Mouse (Mus musculus): ENCODE data around the gene Cradd. TPM values are rescaled to one million over a fixed set of nuclear protein-coding genes. Genes with fewer than 3 reads are reported as not detected.

The Cradd gene
- polyA plus RNA-seq, 1 experiment from 2014 or later: 15.4 TPM

- Histone ChIP-seq H3K9me3 (ENCODE audit: low read length) (no peaks in the 10 kb centered on the region), H3K27ac (ENCODE audit: low read length) (peak overlapping the region; percentile 77), H3K36me3 (ENCODE audit: insufficient read depth, low read length) (no peaks in the 10 kb centered on the region), H3K4me3 (ENCODE audit: low read depth, low read length) (no peak overlapping the region), H3K27me3 (replicated peaks; ENCODE audit: insufficient read depth, low read length) (no peaks in the 10 kb centered on the region), H3K4me1 (ENCODE audit: insufficient read depth, low read depth, low read length) (peaks cover 23% of the 10 kb centered on the region), H3K4me2 (replicated peaks; ENCODE audit: low read depth, low read length) (no peak overlapping the region), H3K9ac (replicated peaks; ENCODE audit: low read depth) (no peak overlapping the region)
- no peak for TF ChIP-seq CTCF (IDR thresholded peaks at IDR 0.05)
- no peak for TF ChIP-seq EP300 (IDR thresholded peaks at IDR 0.05)
- DNase-seq (ENCODE audit: low spot score) (peak; percentile 42), ATAC-seq (no peak)
- 40% methylated on average over 2 of the region's 2 CpGs for whole genome bisulfite sequencing
Observed at GRCm38 (mm10) chr10:95143446-95144114, 180.4 kb downstream of the Cradd start.

- WGBS: 9% methylated on average over 11 of the region's 11 CpGs
- Histone ChIP-seq H3K4me3 (ENCODE audit: low read depth, low read length) (no peak overlapping the region), H3K9me3 (ENCODE audit: low read length) (no peaks in the 10 kb centered on the region), H3K27ac (ENCODE audit: low read length) (peak overlapping the region; percentile 77), H3K4me1 (ENCODE audit: insufficient read depth, low read depth, low read length) (peaks cover 23% of the 10 kb centered on the region), H3K4me2 (replicated peaks; ENCODE audit: low read depth, low read length) (no peak overlapping the region), H3K27me3 (replicated peaks; ENCODE audit: insufficient read depth, low read length) (no peaks in the 10 kb centered on the region), H3K36me3 (ENCODE audit: insufficient read depth, low read length) (no peaks in the 10 kb centered on the region), H3K9ac (replicated peaks; ENCODE audit: low read depth) (no peak overlapping the region)
- TF ChIP-seq EP300 (IDR thresholded peaks at IDR 0.05): peak; percentile 89
- TF ChIP-seq CTCF (IDR thresholded peaks at IDR 0.05): no peak
- DNase-seq (ENCODE audit: low spot score) (peak; percentile 89), ATAC-seq (peak; percentile 72)
Observed at GRCm38 (mm10) chr10:95142844-95143435, 181.0 kb downstream of the Cradd start.

- TF ChIP-seq CTCF (IDR thresholded peaks at IDR 0.05) (no peak), EP300 (IDR thresholded peaks at IDR 0.05) (no peak)
Observed at GRCm38 (mm10) chr10:95141075-95141474, 182.9 kb downstream of the Cradd start.

GRCm38 (mm10) chr10:95140191-95140590 lies 183.7 kb downstream of the Cradd start:
- no peak overlapping the region for H3K9ac ChIP-seq (replicated peaks; ENCODE audit: low read depth)
- peak overlapping the region; percentile 55 for H3K27ac ChIP-seq (ENCODE audit: low read length)
- H3K4me2 ChIP-seq (replicated peaks; ENCODE audit: low read depth, low read length): no peak overlapping the region
- no peaks in the 10 kb centered on the region for H3K36me3 ChIP-seq (ENCODE audit: insufficient read depth, low read length)
- DNase-seq (ENCODE audit: low spot score): no peak
- H3K4me1 ChIP-seq (ENCODE audit: insufficient read depth, low read depth, low read length): peaks cover 11% of the 10 kb centered on the region
- no peaks in the 10 kb centered on the region for H3K9me3 ChIP-seq (ENCODE audit: low read length)
- H3K27me3 ChIP-seq (replicated peaks; ENCODE audit: insufficient read depth, low read length): no peaks in the 10 kb centered on the region
- no peak for ATAC-seq
- no peak overlapping the region for H3K4me3 ChIP-seq (ENCODE audit: low read depth, low read length)
- TF ChIP-seq CTCF (IDR thresholded peaks at IDR 0.05) (no peak), EP300 (IDR thresholded peaks at IDR 0.05) (no peak)

More at GRCm38 (mm10) chr10:95141075-95141474, 182.9 kb downstream of the Cradd start:
- Histone ChIP-seq H3K4me1 (ENCODE audit: insufficient read depth, low read depth, low read length) (peaks cover 16% of the 10 kb centered on the region), H3K36me3 (ENCODE audit: insufficient read depth, low read length) (no peaks in the 10 kb centered on the region), H3K4me3 (ENCODE audit: low read depth, low read length) (no peak overlapping the region), H3K4me2 (replicated peaks; ENCODE audit: low read depth, low read length) (no peak overlapping the region), H3K27ac (ENCODE audit: low read length) (peak overlapping the region; percentile 47; the same call in 1 of the 2 replicates), H3K9me3 (ENCODE audit: low read length) (no peaks in the 10 kb centered on the region), H3K27me3 (replicated peaks; ENCODE audit: insufficient read depth, low read length) (no peaks in the 10 kb centered on the region), H3K9ac (replicated peaks; ENCODE audit: low read depth) (no peak overlapping the region)
- ATAC-seq (no peak), DNase-seq (ENCODE audit: low spot score) (peak; percentile 53)
- 53% methylated on average over 3 of the region's 3 CpGs for WGBS

GRCm38 (mm10) chr10:95139645-95140044 lies 184.3 kb downstream of the Cradd start:
- H3K4me1 ChIP-seq (ENCODE audit: insufficient read depth, low read depth, low read length): peaks cover 10% of the 10 kb centered on the region
- no peaks in the 10 kb centered on the region for H3K9me3 ChIP-seq (ENCODE audit: low read length)
- TF ChIP-seq EP300 (IDR thresholded peaks at IDR 0.05) (peak; percentile 53), CTCF (IDR thresholded peaks at IDR 0.05) (no peak)
- peak; percentile 66 for DNase-seq (ENCODE audit: low spot score)
- no peak overlapping the region for H3K9ac ChIP-seq (replicated peaks; ENCODE audit: low read depth)
- 48% methylated on average over 8 of the region's 8 CpGs for WGBS
- peak; percentile 57 for ATAC-seq
- H3K27me3 ChIP-seq (replicated peaks; ENCODE audit: insufficient read depth, low read length): no peaks in the 10 kb centered on the region
- H3K4me2 ChIP-seq (replicated peaks; ENCODE audit: low read depth, low read length): no peak overlapping the region
- H3K36me3 ChIP-seq (ENCODE audit: insufficient read depth, low read length): no peaks in the 10 kb centered on the region
- no peak overlapping the region for H3K4me3 ChIP-seq (ENCODE audit: low read depth, low read length)
- peak overlapping the region; percentile 55 for H3K27ac ChIP-seq (ENCODE audit: low read length)

GRCm38 (mm10) chr10:95133057-95133456 lies 190.9 kb downstream of the Cradd start:
- H3K9ac ChIP-seq (replicated peaks; ENCODE audit: low read depth): no peak overlapping the region
- H3K4me3 ChIP-seq (ENCODE audit: low read depth, low read length): no peak overlapping the region
- ATAC-seq (no peak), DNase-seq (ENCODE audit: low spot score) (no peak)
- no peak overlapping the region for H3K27ac ChIP-seq (ENCODE audit: low read length)
- H3K4me1 ChIP-seq (ENCODE audit: insufficient read depth, low read depth, low read length): no peaks in the 10 kb centered on the region
- no peak for TF ChIP-seq CTCF (IDR thresholded peaks at IDR 0.05)
- no peak for TF ChIP-seq EP300 (IDR thresholded peaks at IDR 0.05)
- WGBS: 78% methylated on average over 4 of the region's 4 CpGs
- no peaks in the 10 kb centered on the region for H3K9me3 ChIP-seq (ENCODE audit: low read length)
- H3K4me2 ChIP-seq (replicated peaks; ENCODE audit: low read depth, low read length): no peak overlapping the region
- no peaks in the 10 kb centered on the region for H3K36me3 ChIP-seq (ENCODE audit: insufficient read depth, low read length)
- no peaks in the 10 kb centered on the region for H3K27me3 ChIP-seq (replicated peaks; ENCODE audit: insufficient read depth, low read length)

Other genes with a start within 250 kb of the Cradd start
- gene Socs2, start 93.0 kb upstream of the Cradd start, polyA plus RNA-seq (2015; fragmentation: Nextera tagmentation; extraction: Ambion mirVana): 333 and 396 TPM in 2 replicates
- 159 and 163 TPM in 2 replicates for gene Mrpl42, start 177.8 kb upstream of the Cradd start, polyA plus RNA-seq (2015; fragmentation: Nextera tagmentation; extraction: Ambion mirVana)
- gene Ube2n, start 191.0 kb upstream of the Cradd start, polyA plus RNA-seq (2015; fragmentation: Nextera tagmentation; extraction: Ambion mirVana): 179 and 189 TPM in 2 replicates
- 50.3 and 53.9 TPM in 2 replicates for gene Nudt4, start 240.0 kb upstream of the Cradd start, polyA plus RNA-seq (2015; fragmentation: Nextera tagmentation; extraction: Ambion mirVana)